Mouse (Mus musculus) small intestine, adult 2 months (tissue): ENCODE measurements at regions not wholly inside any gene's neighbourhood (a gene's known extent, or its start where the extent isn't known, plus 50 kb on each side); places are given as distances from the start of the nearest gene placed in this dataset.

ENCODE experiments used
- CTCF ChIP-seq: fragments of 200-500 bp; IDR thresholded peaks from 2 replicates; pipeline ENCODE4 v1.5.1; 2012; ENCODE audit warnings: low read depth, mild to moderate bottlenecking, control low read depth, inconsistent platforms, low read length, moderate library complexity, mixed read lengths; ENCODE audit not compliant: insufficient replicate concordance, insufficient read length; ENCODE audit errors: extremely low read depth
- POLR2A ChIP-seq: fragments of 200-500 bp; IDR thresholded peaks from 2 replicates; pipeline ENCODE4 v1.6.1; 2012; ENCODE audit warnings: low read depth, mild to moderate bottlenecking, control low read depth, inconsistent platforms, low read length, moderate library complexity

- no peak for TF ChIP-seq POLR2A
- TF ChIP-seq CTCF = no peak
Observed at GRCm38 (mm10) chr9:62591196-62591485, 54.3 kb upstream of the Coro2b start.
